ENCODE assay signal across 16 mouse cellular contexts in the genomic region with DNA sequence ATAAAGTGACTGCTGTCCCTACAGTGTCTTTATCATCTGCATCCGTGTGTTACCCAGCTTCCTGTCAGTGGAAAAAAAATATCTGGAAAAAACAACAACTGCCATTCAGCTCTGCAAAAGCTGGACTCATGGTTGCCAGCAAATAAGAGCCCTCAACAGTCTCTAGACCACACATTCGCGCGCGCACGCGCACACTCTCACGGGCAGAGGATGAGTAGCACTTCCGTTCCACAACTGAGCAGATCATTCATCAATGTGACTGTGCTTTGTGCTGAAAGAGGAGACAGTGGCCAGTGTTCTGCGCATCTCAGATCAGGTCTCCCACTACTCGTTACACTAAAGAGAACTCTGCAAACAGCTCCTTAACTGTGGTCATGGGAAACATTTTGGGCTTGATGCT.
"Had no signal": no experiment of that assay in that cellular context is flagged by ENCODE, and none has a peak within 500 bp of the region (broad histone marks: within the 10 kb centered on the region; RNA-seq: fewer than 3 reads in every experiment).

No protein-coding gene starts in this region.

- H3K4me1 ChIP-seq: liver, embryonic 15.5 days had no signal

- H3K36me3 ChIP-seq: liver, embryonic 15.5 days had no signal

- H3K9ac ChIP-seq: kidney, embryonic 15.5 days; limb, embryonic 12.5 days; limb, embryonic 15.5 days; liver, embryonic 15.5 days; midbrain, embryonic 12.5 days had no signal

- H3K27ac ChIP-seq: kidney, embryonic 15.5 days; limb, embryonic 12.5 days; limb, embryonic 15.5 days; liver, embryonic 15.5 days; midbrain, embryonic 12.5 days had no signal

- H3K27me3 ChIP-seq: kidney, embryonic 15.5 days; limb, embryonic 12.5 days; limb, embryonic 15.5 days; liver, embryonic 15.5 days; midbrain, embryonic 12.5 days had no signal

- DNase-seq: kidney, adult 8-10 months; kidney, postnatal 10 days; left cerebral cortex, postnatal 4 days; lung, adult 2 months; lung, postnatal 14 days; lung, postnatal 4 days; thymus, adult 18-20 months; thymus, postnatal 36 days had no signal

- H3K4me3 ChIP-seq: kidney, embryonic 15.5 days; limb, embryonic 12.5 days; limb, embryonic 15.5 days; liver, embryonic 15.5 days; midbrain, embryonic 12.5 days; myocyte had no signal

- H3K4me2 ChIP-seq: kidney, embryonic 15.5 days; limb, embryonic 12.5 days; limb, embryonic 15.5 days; liver, embryonic 11.5 days; liver, embryonic 15.5 days; midbrain, embryonic 12.5 days had no signal

- H3K9me3 ChIP-seq: kidney, embryonic 15.5 days; limb, embryonic 12.5 days; limb, embryonic 15.5 days; liver, embryonic 15.5 days; midbrain, embryonic 12.5 days had no signal

- ATAC-seq: midbrain, embryonic 16.5 days had no signal
